Mouse (Mus musculus) ES-Bruce4 (cell line): ENCODE results near the gene Rpl9. TPM values are rescaled to one million over a fixed set of nuclear protein-coding genes. Genes with fewer than 3 reads are reported as not detected.

Source experiments
- H3K27ac ChIP-seq: 2 replicates; pipeline ENCODE4 v1.5.1; 2012; ENCODE audit warnings: low read length, inconsistent platforms; ENCODE audit not compliant: insufficient read depth
- H3K27me3 ChIP-seq: 2 replicates; pipeline ENCODE4 v1.6.1; 2012; ENCODE audit warnings: mild to moderate bottlenecking, low read length, inconsistent platforms; ENCODE audit not compliant: control insufficient read depth, poor library complexity, insufficient read depth, severe bottlenecking
- H3K36me3 ChIP-seq: 2 replicates; pipeline ENCODE4 v1.6.1; 2012; ENCODE audit warnings: inconsistent platforms, mild to moderate bottlenecking, low read length, moderate library complexity; ENCODE audit not compliant: control insufficient read depth, poor library complexity, insufficient read depth, severe bottlenecking
- H3K4me1 ChIP-seq: one replicate; pipeline ENCODE4 v1.8.1; 2011; ENCODE audit warnings: low read length; ENCODE audit not compliant: control insufficient read depth, insufficient read depth
- H3K4me3 ChIP-seq: 2 replicates; pipeline ENCODE4 v1.5.1; 2011; ENCODE audit warnings: low read depth, mild to moderate bottlenecking, low read length
- H3K9ac ChIP-seq: 2 replicates; pipeline ENCODE4 v1.6.1; 2012; ENCODE audit warnings: low read depth, mild to moderate bottlenecking, inconsistent platforms; ENCODE audit not compliant: poor library complexity, severe bottlenecking
- H3K9me3 ChIP-seq: replicated peaks from 2 replicates; pipeline ENCODE4 v1.6.1; 2012; ENCODE audit warnings: mild to moderate bottlenecking, low read length, inconsistent platforms; ENCODE audit not compliant: control insufficient read depth, poor library complexity, insufficient read depth, severe bottlenecking
- CTCF ChIP-seq: IDR thresholded peaks from one replicate; pipeline ENCODE4 v1.8.1; 2011; ENCODE audit warnings: low read depth, low read length
- EP300 ChIP-seq: IDR thresholded peaks from 2 replicates; pipeline ENCODE4 v1.6.1; 2011; ENCODE audit warnings: low read depth, low read length; ENCODE audit not compliant: insufficient read depth
- POLR2A ChIP-seq: IDR thresholded peaks from one replicate; pipeline ENCODE4 v1.8.1; 2011; ENCODE audit warnings: low read length; ENCODE audit not compliant: insufficient read depth
- polyA plus RNA-seq: library from polyadenylated mRNA; stranded (reverse); fragments of >200 nt; gene quantifications from 2 replicates; pipeline ENCODE4 v1.2.4, GENCODE M21; 2011; ENCODE audit warnings: low read depth; ENCODE audit not compliant: missing spikeins, insufficient read depth, insufficient read length

The Rpl9 gene
- polyA plus RNA-seq, 1 experiment, result 625 TPM

DNA sequence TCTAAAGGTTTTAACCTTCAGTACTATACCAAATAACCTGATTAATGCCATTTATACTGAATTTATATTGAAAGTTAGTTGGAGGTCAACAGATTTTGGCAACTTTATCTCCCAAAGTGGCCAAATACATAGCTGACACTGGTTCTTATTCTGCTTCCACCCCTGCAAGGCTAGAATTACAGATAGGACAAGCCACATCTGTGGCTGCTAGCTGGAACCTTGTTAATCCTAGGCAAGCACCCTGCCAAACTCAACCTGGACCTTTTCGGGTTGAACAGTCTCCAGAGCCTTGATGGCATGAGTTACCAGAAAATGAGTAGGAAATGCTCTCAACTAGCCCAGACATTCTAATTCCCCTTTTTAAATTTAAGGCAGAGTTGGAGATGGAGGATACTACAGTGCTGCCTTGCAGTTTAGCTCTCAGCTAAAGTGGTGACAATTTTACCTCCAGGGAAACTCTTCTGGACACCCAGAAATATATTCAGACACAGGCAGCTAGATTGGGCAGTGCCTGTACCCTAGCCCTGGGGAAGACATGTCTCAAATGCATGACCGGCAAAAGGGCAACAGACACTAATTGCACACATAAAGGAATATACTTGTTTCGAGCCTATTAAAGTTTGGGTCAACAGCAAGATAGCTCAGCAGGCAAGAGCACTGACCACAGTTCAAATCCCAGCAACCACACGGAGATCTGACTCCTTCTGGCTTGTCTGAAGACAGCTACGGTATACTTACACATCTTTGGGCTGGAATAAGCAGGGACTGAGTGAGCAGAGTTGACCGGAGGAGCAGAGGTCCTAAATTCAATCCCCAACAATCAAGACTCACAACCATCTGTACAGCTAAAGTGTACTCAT is 4.0 kb downstream of the Rpl9 start:
- H3K9ac ChIP-seq, result no peak overlapping the region
- H3K27me3 ChIP-seq, result no peaks in the 10 kb centered on the region
- TF ChIP-seq POLR2A (no peak), CTCF (no peak), EP300 (no peak)
- H3K36me3 ChIP-seq, result peaks cover 34% of the 10 kb centered on the region
- H3K27ac ChIP-seq, result no peak overlapping the region; the same call in 1 of the 2 replicates
- H3K4me1 ChIP-seq, result no peaks in the 10 kb centered on the region
- no peak overlapping the region for H3K4me3 ChIP-seq
- no peaks in the 10 kb centered on the region for H3K9me3 ChIP-seq

DNA sequence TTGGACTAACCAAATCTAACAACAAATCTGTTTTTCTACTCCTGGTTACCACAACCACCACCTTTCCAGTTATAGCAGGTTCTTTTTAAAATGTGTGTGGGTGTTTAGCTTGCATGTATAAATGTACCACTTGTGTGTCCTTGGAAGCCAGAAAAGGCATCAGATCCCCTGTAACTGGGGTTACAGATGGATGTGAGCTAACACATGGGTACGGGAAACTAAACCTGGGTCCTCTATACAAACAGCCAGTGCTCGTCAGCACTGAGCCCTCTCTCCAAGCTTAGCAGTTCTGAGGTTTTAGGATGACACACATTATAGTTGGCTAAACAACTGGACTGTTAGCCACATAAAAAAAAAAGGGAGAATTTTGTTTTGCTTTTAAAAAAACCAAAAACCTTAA is 5.5 kb downstream of the Rpl9 start:
- H3K27me3 ChIP-seq, result no peaks in the 10 kb centered on the region
- no peak overlapping the region for H3K9ac ChIP-seq
- H3K36me3 ChIP-seq, result peaks cover 32% of the 10 kb centered on the region
- no peak overlapping the region for H3K27ac ChIP-seq
- H3K4me3 ChIP-seq, result no peak overlapping the region
- TF ChIP-seq POLR2A (no peak), EP300 (no peak), CTCF (no peak)
- H3K9me3 ChIP-seq, result no peaks in the 10 kb centered on the region
- H3K4me1 ChIP-seq, result no peaks in the 10 kb centered on the region

- H3K4me3 ChIP-seq, result no peak overlapping the region
- no peaks in the 10 kb centered on the region for H3K4me1 ChIP-seq
- H3K27ac ChIP-seq, result no peak overlapping the region
- H3K9ac ChIP-seq, result no peak overlapping the region
- H3K36me3 ChIP-seq, result no peaks in the 10 kb centered on the region
- no peak for TF ChIP-seq POLR2A
- TF ChIP-seq EP300, result no peak
- no peak for TF ChIP-seq CTCF
- no peaks in the 10 kb centered on the region for H3K27me3 ChIP-seq
- H3K9me3 ChIP-seq, result no peaks in the 10 kb centered on the region
Measured at GRCm38 (mm10) chr5:65374746-65375145, 16.5 kb downstream of the Rpl9 start.

DNA sequence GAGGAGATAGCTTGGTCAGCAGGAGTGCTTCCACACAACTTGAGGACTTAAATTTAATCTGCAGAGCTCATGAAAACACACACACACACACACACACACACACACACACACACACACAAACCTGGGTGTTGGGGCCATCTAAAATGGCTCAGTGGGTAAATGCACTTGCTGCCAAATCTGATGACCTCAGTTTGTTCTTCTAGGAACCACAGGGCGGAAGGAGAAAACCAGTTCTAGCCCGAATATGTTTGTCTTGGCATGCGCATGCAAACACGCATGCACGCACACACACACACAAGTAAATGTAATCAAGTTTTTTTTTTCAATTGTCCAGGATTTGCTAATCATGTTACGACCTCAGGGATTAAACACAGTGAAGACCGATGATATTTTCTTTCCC is 19.7 kb downstream of the Rpl9 start:
- Histone ChIP-seq H3K9me3 (no peaks in the 10 kb centered on the region), H3K9ac (no peak overlapping the region), H3K36me3 (no peaks in the 10 kb centered on the region), H3K27ac (no peak overlapping the region), H3K27me3 (no peaks in the 10 kb centered on the region), H3K4me3 (no peak overlapping the region), H3K4me1 (no peaks in the 10 kb centered on the region)
- TF ChIP-seq POLR2A, result no peak
- no peak for TF ChIP-seq CTCF
- no peak for TF ChIP-seq EP300

GRCm38 (mm10) chr5:65367837-65368236 is 23.4 kb downstream of the Rpl9 start:
- no peak overlapping the region for H3K27ac ChIP-seq
- no peaks in the 10 kb centered on the region for H3K27me3 ChIP-seq
- H3K4me1 ChIP-seq, result no peaks in the 10 kb centered on the region
- no peaks in the 10 kb centered on the region for H3K36me3 ChIP-seq
- H3K9ac ChIP-seq, result no peak overlapping the region
- no peak overlapping the region for H3K4me3 ChIP-seq
- TF ChIP-seq POLR2A, result no peak
- no peak for TF ChIP-seq EP300
- TF ChIP-seq CTCF, result no peak
- H3K9me3 ChIP-seq, result no peaks in the 10 kb centered on the region

- H3K9me3 ChIP-seq, result no peaks in the 10 kb centered on the region
- no peaks in the 10 kb centered on the region for H3K27me3 ChIP-seq
- TF ChIP-seq CTCF (no peak), POLR2A (no peak), EP300 (no peak)
- H3K4me3 ChIP-seq, result no peak overlapping the region
- no peak overlapping the region for H3K27ac ChIP-seq
- H3K4me1 ChIP-seq, result no peaks in the 10 kb centered on the region
- H3K9ac ChIP-seq, result no peak overlapping the region
- no peaks in the 10 kb centered on the region for H3K36me3 ChIP-seq
Measured at GRCm38 (mm10) chr5:65357771-65358170, 33.5 kb downstream of the Rpl9 start.
